Mouse (Mus musculus) bone marrow macrophage, adult 2 months (primary cell): ENCODE results near the gene Ppcdc.

Experiments
- CTCF ChIP-seq: IDR thresholded peaks from 2 replicates; pipeline ENCODE4 v1.5.1; 2012; ENCODE audit warnings: low read depth, mild to moderate bottlenecking, low read length, moderate library complexity
- POLR2A ChIP-seq: IDR thresholded peaks from 2 replicates; pipeline ENCODE4 v1.6.1; 2012; ENCODE audit warnings: mild to moderate bottlenecking, low read depth, low read length, borderline replicate concordance

DNA sequence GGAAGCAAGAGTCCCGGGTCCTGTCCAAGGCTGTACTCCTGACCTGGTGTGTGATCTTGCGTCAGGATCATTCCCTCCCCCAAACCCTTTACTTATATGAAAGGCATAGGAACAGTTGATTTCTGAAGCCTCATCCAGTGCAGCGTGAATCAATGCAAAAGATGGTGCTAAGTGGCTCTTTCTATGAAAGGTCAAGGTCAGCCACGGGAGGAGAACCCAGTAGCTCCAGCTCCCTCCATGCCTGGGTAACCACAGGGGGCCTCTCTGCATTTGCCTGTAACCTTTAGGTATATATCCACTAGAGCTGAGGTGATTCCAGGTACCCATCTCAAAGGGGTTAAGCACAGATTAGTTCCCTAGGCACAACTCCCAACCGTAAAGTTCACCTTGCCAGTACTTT lies 3.8 kb downstream of the Ppcdc start:
- TF ChIP-seq CTCF (no peak), POLR2A (no peak)
